Mouse (Mus musculus) urinary bladder, postnatal 0 days (tissue): ENCODE results near the gene 1810062G17Rik. TPM values are rescaled to one million over a fixed set of nuclear protein-coding genes. Genes with fewer than 3 reads are reported as not detected.

ENCODE experiments used
- microRNA-seq: library from miRNA; unstranded; fragments of <30 nt; microRNA quantifications from one replicate; pipeline ENCODE4, GENCODE M21; 2016
- polyA plus RNA-seq: library from polyadenylated mRNA; unstranded; fragments of >200 nt; fragmentation: Nextera tagmentation; extraction: Ambion mirVana; gene quantifications from 2 replicates; pipeline ENCODE4 v1.2.1, GENCODE M21; 2015

Gene 1810062G17Rik
- 4.1 and 4.3 TPM in 2 replicates for polyA plus RNA-seq

GRCm38 (mm10) chr3:36475532-36476087 lies at the start of gene 1810062G17Rik, which contains the start of gene Anxa5:
Gene 1810062G17Rik (plus strand): TSS chr3:36475937.
Gene Anxa5 (minus strand): TSS chr3:36475894.

GRCm38 (mm10) chr3:36521073-36522060 lies 45.6 kb downstream of the 1810062G17Rik start, which contains the start of gene Gm11549:
Gene Gm11549 (minus strand): TSS chr3:36521813.

Small RNA genes within 50 kb of the gene (microRNA-seq; reads per million reads assigned to microRNA genes)
- gene Mir7009 = not detected

Other genes starting within 250 kb of the 1810062G17Rik start
- gene Anxa5, start within 50 bp of the 1810062G17Rik start, polyA plus RNA-seq = 354 and 365 TPM in 2 replicates
- 0.08 and 0.23 TPM in 2 replicates for gene Gm11549, start 45.9 kb downstream of the 1810062G17Rik start, polyA plus RNA-seq
- 36.9 and 37.1 TPM in 2 replicates for gene Exosc9, start 76.7 kb downstream of the 1810062G17Rik start, polyA plus RNA-seq
- 27.6 and 45.0 TPM in 2 replicates for gene Ccna2, start 96.2 kb downstream of the 1810062G17Rik start, polyA plus RNA-seq
- 5.2 and 5.4 TPM in 2 replicates for gene Bbs7, start 137.5 kb downstream of the 1810062G17Rik start, polyA plus RNA-seq
- gene Trpc3, start 214.2 kb downstream of the 1810062G17Rik start, polyA plus RNA-seq = 1.4 and 1.8 TPM in 2 replicates